Mouse (Mus musculus): ENCODE measurements around the gene Csnk1e. TPM values are rescaled to one million over a fixed set of nuclear protein-coding genes. Genes with fewer than 3 reads are reported as not detected.
A peak's percentile ranks its signal among the peaks of the same experiment; 100 is the strongest.

The Csnk1e gene
- total RNA-seq, 2 experiments from 2014 or later: 79.6 to 81.4 TPM

GRCm38 (mm10) chr15:79370281-79370843, 85.0 kb downstream of the Csnk1e start:
- DNase-seq: no peak
- intact Hi-C loops (cut with DNase I): no loop called here

GRCm38 (mm10) chr15:79369452-79370280, 85.7 kb downstream of the Csnk1e start:
- intact Hi-C loops (cut with DNase I): no loop called here

GRCm38 (mm10) chr15:79368861-79369440, 86.4 kb downstream of the Csnk1e start:
- intact Hi-C loops (cut with DNase I): no loop called here
- peak; percentile 67 to 71 for DNase-seq

More at GRCm38 (mm10) chr15:79369452-79370280, 85.7 kb downstream of the Csnk1e start:
- DNase-seq: peak in 1 of 2 experiments; percentile 28

- intact Hi-C loops (cut with DNase I): no loop called here
These were observed 87.0 kb downstream of the Csnk1e start for GRCm38 (mm10) chr15:79368313-79368811.

More at GRCm38 (mm10) chr15:79368313-79368811, 87.0 kb downstream of the Csnk1e start:
- DNase-seq: peak; percentile 81 to 83

Small RNA genes within 50 kb of the gene (microRNA-seq; reads per million reads assigned to microRNA genes)
- gene Gm44302 (0 reads per million in 2 experiments), gene Mir1943 (1.7 to 4.7 reads per million in 2 experiments)

Other genes starting within 250 kb of the Csnk1e start
- 10 to 100 TPM; 25.1 to 25.8 TPM for gene Pick1, start 226.4 kb downstream of the Csnk1e start, total RNA-seq (2021)
- 1 to 10 TPM; 1.0 to 1.1 TPM for gene Gm49486, start 226.2 kb downstream of the Csnk1e start, total RNA-seq (2021)
- under 1 TPM; 0.15 to 0.24 TPM for gene Slc16a8, start 200.8 kb downstream of the Csnk1e start, total RNA-seq (2021)
- under 1 TPM in 1 of 2 experiments, not detected in 1; 0.62 TPM for gene Baiap2l2, start 170.0 kb downstream of the Csnk1e start, total RNA-seq (2021)
- 10 to 100 TPM in 1 of 2 experiments, 1 to 10 TPM in 1; 9.1 to 11.1 TPM for gene Pla2g6, start 127.2 kb downstream of the Csnk1e start, total RNA-seq (2021)
- 1 to 10 TPM; 4.8 to 6.0 TPM for gene Maff, start 108.9 kb downstream of the Csnk1e start, total RNA-seq (2021)
- gene Tmem184b, start 52.0 kb downstream of the Csnk1e start, total RNA-seq (2021): 10 to 100 TPM; 59.2 to 67.8 TPM
- under 1 TPM; 0.27 to 0.31 TPM for gene Kcnj4, start 49.7 kb upstream of the Csnk1e start, total RNA-seq (2021)
- 10 to 100 TPM; 21.4 to 24.2 TPM for gene Kdelr3, start 60.8 kb upstream of the Csnk1e start, total RNA-seq (2021)
- 100 to 1,000 TPM; 186 to 188 TPM for gene Ddx17, start 91.2 kb upstream of the Csnk1e start, total RNA-seq (2021)
- 1 to 10 TPM in 1 of 2 experiments, under 1 TPM in 1; 0.69 to 1.2 TPM for gene Dmc1, start 149.5 kb upstream of the Csnk1e start, total RNA-seq (2021)
- 1 to 10 TPM in 1 of 2 experiments, under 1 TPM in 1; 0.97 to 1.3 TPM for gene Fam227a, start 203.4 kb upstream of the Csnk1e start, total RNA-seq (2021)
- gene Cby1, start 203.6 kb upstream of the Csnk1e start, total RNA-seq (2021): 10 to 100 TPM; 28.2 to 29.3 TPM
- gene Tomm22, start 215.3 kb upstream of the Csnk1e start, total RNA-seq (2021): 100 to 1,000 TPM; 146 to 154 TPM
- gene Josd1, start 232.4 kb upstream of the Csnk1e start, total RNA-seq (2021): 10 to 100 TPM; 29.3 to 30.1 TPM
- 10 to 100 TPM; 36.1 to 37.8 TPM for gene Gtpbp1, start 235.3 kb upstream of the Csnk1e start, total RNA-seq (2021)